Mouse (Mus musculus): ENCODE measurements around the gene Cish.

Gene Cish

GRCm38 (mm10) chr9:107296016-107296040, at the start of gene Cish:
TSS of gene Cish (plus strand) at chr9:107296026.
- DNase-seq (ENCODE audit: low read depth, low spot score), result no peak

- no peak for DNase-seq (ENCODE audit: low read depth, low spot score)
These were observed 49.7 kb upstream of the Cish start for GRCm38 (mm10) chr9:107246170-107246569.

- no peak for DNase-seq (ENCODE audit: low read depth, low spot score)
These were observed 46.7 kb upstream of the Cish start for GRCm38 (mm10) chr9:107249154-107249553.

GRCm38 (mm10) chr9:107250416-107251337, 45.1 kb upstream of the Cish start:
- no peak for DNase-seq (ENCODE audit: low read depth, low spot score)

- no peak for DNase-seq (ENCODE audit: low read depth, low spot score)
These were observed 43.7 kb upstream of the Cish start for GRCm38 (mm10) chr9:107252164-107252563.

GRCm38 (mm10) chr9:107254476-107254875, 41.4 kb upstream of the Cish start:
- no peak for DNase-seq (ENCODE audit: low read depth, low spot score)

GRCm38 (mm10) chr9:107254925-107255324, 40.9 kb upstream of the Cish start:
- no peak for DNase-seq (ENCODE audit: low read depth, low spot score)

- DNase-seq (ENCODE audit: low read depth, low spot score), result peak; percentile 55
These were observed 40.2 kb upstream of the Cish start for GRCm38 (mm10) chr9:107255596-107255995.

GRCm38 (mm10) chr9:107259571-107259970, 36.3 kb upstream of the Cish start:
- no peak for DNase-seq (ENCODE audit: low read depth, low spot score)

- no peak for DNase-seq (ENCODE audit: low read depth, low spot score)
These were observed 35.4 kb upstream of the Cish start for GRCm38 (mm10) chr9:107260429-107260828.

- DNase-seq (ENCODE audit: low read depth, low spot score), result no peak
These were observed 35.0 kb upstream of the Cish start for GRCm38 (mm10) chr9:107260836-107261235.

GRCm38 (mm10) chr9:107261792-107262191, 34.0 kb upstream of the Cish start:
- no peak for DNase-seq (ENCODE audit: low read depth, low spot score)

- no peak for DNase-seq (ENCODE audit: low read depth, low spot score)
These were observed 33.5 kb upstream of the Cish start for GRCm38 (mm10) chr9:107262375-107262774.

GRCm38 (mm10) chr9:107263912-107264311, 31.9 kb upstream of the Cish start:
- DNase-seq (ENCODE audit: low read depth, low spot score), result no peak

GRCm38 (mm10) chr9:107264731-107265130, 31.1 kb upstream of the Cish start:
- DNase-seq (ENCODE audit: low read depth, low spot score), result no peak

GRCm38 (mm10) chr9:107267028-107267427, 28.8 kb upstream of the Cish start:
- DNase-seq (ENCODE audit: low read depth, low spot score), result no peak

GRCm38 (mm10) chr9:107267721-107268402, 28.0 kb upstream of the Cish start:
- no peak for DNase-seq (ENCODE audit: low read depth, low spot score)

GRCm38 (mm10) chr9:107269772-107270171, 26.1 kb upstream of the Cish start:
- no peak for DNase-seq (ENCODE audit: low read depth, low spot score)

GRCm38 (mm10) chr9:107271177-107271938, 24.5 kb upstream of the Cish start:
- DNase-seq (ENCODE audit: low read depth, low spot score), result no peak

- DNase-seq (ENCODE audit: low read depth, low spot score), result no peak
These were observed 23.5 kb upstream of the Cish start for GRCm38 (mm10) chr9:107272284-107272683.

- no peak for DNase-seq (ENCODE audit: low read depth, low spot score)
These were observed 22.6 kb upstream of the Cish start for GRCm38 (mm10) chr9:107273184-107273583.

GRCm38 (mm10) chr9:107274751-107275150, 21.1 kb upstream of the Cish start:
- no peak for DNase-seq (ENCODE audit: low read depth, low spot score)

GRCm38 (mm10) chr9:107275710-107276109, 20.1 kb upstream of the Cish start:
- DNase-seq (ENCODE audit: low read depth, low spot score), result no peak

Data from mesoderm, embryonic 11.5 days (tissue).